Mouse (Mus musculus): ENCODE measurements around the gene C5ar2. TPM values are rescaled to one million over a fixed set of nuclear protein-coding genes. Genes with fewer than 3 reads are reported as not detected.

C5ar2 gene
- total and polyA plus RNA-seq, 3 experiments = 0.04 to 0.33 (median 0.30) TPM

GRCm38 (mm10) chr7:16192315-16192714, 51.6 kb downstream of the C5ar2 start:
- Histone ChIP-seq H3K79me2 (replicated peaks; ENCODE audit: control insufficient read depth, extremely low read depth, insufficient read depth, poor library complexity, severe bottlenecking) (no peaks in the 10 kb centered on the region), H3K4me2 (ENCODE audit: insufficient read depth, low read depth, poor library complexity, severe bottlenecking) (no peak overlapping the region), H3K4me1 (ENCODE audit: control insufficient read depth in 1 of 2, insufficient read depth in 2 of 2) (peaks cover 5 to 31% of the 10 kb centered on the region in 2 experiments), H3K9ac (ENCODE audit: insufficient read depth, low read depth) (no peak overlapping the region), H3K27ac (ENCODE audit: insufficient read depth, low read depth) (no peak overlapping the region), H3K27me3 (replicated peaks) (no peaks in the 10 kb centered on the region), H3K36me3 (replicated peaks in 1 of 2; ENCODE audit: control insufficient read depth in 1 of 2, insufficient read depth in 1 of 2, low read length in 1 of 2) (peaks cover 10 to 26% of the 10 kb centered on the region in 2 experiments), H3K4me3 (replicated peaks in 1 of 3; ENCODE audit: low read depth in 2 of 3, low read length in 2 of 3, poor library complexity in 1 of 3) (no peak overlapping the region), H3K9me3 (replicated peaks; ENCODE audit: low read length) (no peaks in the 10 kb centered on the region)
- in situ Hi-C loops (cut with MboI; ENCODE audit: low pct_ligation_motif_present, low pct_unique_long_range_greater_than_20kb, low sequenced_read_pairs) = loop anchor here (10.0 kb wide), 1 partner anchor 62 kb away; the partner anchor contains the start of gene C5ar1
- peak; percentile 81 for DNase-seq (ENCODE audit: extremely low read depth)
- dilution Hi-C loops (cut with MboI; ENCODE audit: extremely low pct_ligation_motif_present, extremely low pct_unique_long_range_greater_than_20kb, low sequenced_read_pairs) = no loop called here
- TF ChIP-seq CTCF (conservative IDR thresholded peaks at IDR 0.05 in 1 of 2, IDR thresholded peaks at IDR 0.05 in 1 of 2; ENCODE audit: low read depth in 2 of 2, low read length in 2 of 2) (peak; percentile 34 to 74; a peak in 3 of 4 replicates), ETS1 (conservative IDR thresholded peaks at IDR 0.05; ENCODE audit: low read depth, low read length) (no peak), ELF1 (IDR thresholded peaks at IDR 0.05; ENCODE audit: low read depth, low read length) (peak; percentile 44; the same call in 1 of the 2 replicates), HCFC1 (IDR thresholded peaks at IDR 0.05; ENCODE audit: low read depth, low read length) (no peak), MYC (IDR thresholded peaks at IDR 0.05; ENCODE audit: low read depth, low read length) (no peak), CHD1 (IDR thresholded peaks at IDR 0.05; ENCODE audit: low read depth, low read length) (no peak), JUND (conservative IDR thresholded peaks at IDR 0.05; ENCODE audit: low read depth, low read length) (no peak), RAD21 (IDR thresholded peaks at IDR 0.05; ENCODE audit: low read depth, low read length) (peak; percentile 61), ZKSCAN1 (IDR thresholded peaks at IDR 0.05; ENCODE audit: borderline replicate concordance, low read depth, low read length) (no peak), SMC3 (IDR thresholded peaks at IDR 0.05; ENCODE audit: low read depth, low read length) (peak; percentile 72)

GRCm38 (mm10) chr7:16187494-16187893, 56.5 kb downstream of the C5ar2 start:
- Histone ChIP-seq H3K4me3 (replicated peaks in 1 of 3; ENCODE audit: low read depth in 2 of 3, low read length in 2 of 3, poor library complexity in 1 of 3) (no peak overlapping the region), H3K4me2 (ENCODE audit: insufficient read depth, low read depth, poor library complexity, severe bottlenecking) (no peak overlapping the region), H3K27me3 (replicated peaks) (no peaks in the 10 kb centered on the region), H3K9ac (ENCODE audit: insufficient read depth, low read depth) (no peak overlapping the region), H3K36me3 (replicated peaks in 1 of 2; ENCODE audit: control insufficient read depth in 1 of 2, insufficient read depth in 1 of 2, low read length in 1 of 2) (peaks cover 4 to 12% of the 10 kb centered on the region in 2 experiments), H3K9me3 (replicated peaks; ENCODE audit: low read length) (no peaks in the 10 kb centered on the region), H3K27ac (ENCODE audit: insufficient read depth, low read depth) (no peak overlapping the region), H3K4me1 (ENCODE audit: control insufficient read depth in 1 of 2, insufficient read depth in 2 of 2) (peaks cover 0 to 4% of the 10 kb centered on the region in 2 experiments; a peak in 2 of 4 replicates), H3K79me2 (replicated peaks; ENCODE audit: control insufficient read depth, extremely low read depth, insufficient read depth, poor library complexity, severe bottlenecking) (no peaks in the 10 kb centered on the region)
- TF ChIP-seq GABPA (IDR thresholded peaks at IDR 0.05; ENCODE audit: insufficient replicate concordance, low read depth, low read length) = no peak
- no peak for TF ChIP-seq PAX5 (IDR thresholded peaks at IDR 0.05; ENCODE audit: low read length)
- no peak for DNase-seq (ENCODE audit: extremely low read depth)
- dilution Hi-C loops (cut with MboI; ENCODE audit: extremely low pct_ligation_motif_present, extremely low pct_unique_long_range_greater_than_20kb, low sequenced_read_pairs) = no loop called here
- in situ Hi-C loops (cut with MboI; ENCODE audit: low pct_ligation_motif_present, low pct_unique_long_range_greater_than_20kb, low sequenced_read_pairs) = no loop called here

Other genes starting within 250 kb of the C5ar2 start
- gene Bicra, start 196.2 kb downstream of the C5ar2 start, total RNA-seq (2012; rRNA removed) = 1.9 and 2.2 TPM in 2 replicates
- 0.31 and 0.32 TPM in 2 replicates for gene Bicra, start 196.2 kb downstream of the C5ar2 start, total RNA-seq (2014; rRNA removed)
- gene Bicra, start 196.2 kb downstream of the C5ar2 start, polyA plus RNA-seq (2012; ENCODE audit: insufficient read length, low read depth) = 9.8 and 10.2 TPM in 2 replicates
- gene Zfp541, start 182.3 kb downstream of the C5ar2 start, total RNA-seq (2012; rRNA removed) = 0.08 TPM in 1 of 2 replicates, not detected in the other
- 0.12 TPM in 1 of 2 replicates, not detected in the other for gene Zfp541, start 182.3 kb downstream of the C5ar2 start, total RNA-seq (2014; rRNA removed)
- 0.05 TPM in 1 of 2 replicates, not detected in the other for gene Zfp541, start 182.3 kb downstream of the C5ar2 start, polyA plus RNA-seq (2012; ENCODE audit: insufficient read length, low read depth)
- 80.0 and 84.8 TPM in 2 replicates for gene Napa, start 145.7 kb downstream of the C5ar2 start, total RNA-seq (2012; rRNA removed)
- 97.5 and 106 TPM in 2 replicates for gene Napa, start 145.7 kb downstream of the C5ar2 start, total RNA-seq (2014; rRNA removed)
- 111 and 112 TPM in 2 replicates for gene Napa, start 145.7 kb downstream of the C5ar2 start, polyA plus RNA-seq (2012; ENCODE audit: insufficient read length, low read depth)
- 17.5 and 19.1 TPM in 2 replicates for gene Kptn, start 124.3 kb downstream of the C5ar2 start, total RNA-seq (2012; rRNA removed)
- 25.4 and 25.8 TPM in 2 replicates for gene Kptn, start 124.3 kb downstream of the C5ar2 start, total RNA-seq (2014; rRNA removed)
- gene Kptn, start 124.3 kb downstream of the C5ar2 start, polyA plus RNA-seq (2012; ENCODE audit: insufficient read length, low read depth) = 14.2 and 14.5 TPM in 2 replicates
- 0.04 TPM in 2 replicates for gene Slc8a2, start 114.3 kb downstream of the C5ar2 start, total RNA-seq (2012; rRNA removed)
- gene Slc8a2, start 114.3 kb downstream of the C5ar2 start, total RNA-seq (2014; rRNA removed) = not detected in 2 replicates
- 0.08 and 0.10 TPM in 2 replicates for gene Slc8a2, start 114.3 kb downstream of the C5ar2 start, polyA plus RNA-seq (2012; ENCODE audit: insufficient read length, low read depth)
- gene Meis3, start 69.1 kb downstream of the C5ar2 start, total RNA-seq (2012; rRNA removed) = 9.4 and 10.2 TPM in 2 replicates
- 7.1 and 7.9 TPM in 2 replicates for gene Meis3, start 69.1 kb downstream of the C5ar2 start, total RNA-seq (2014; rRNA removed)
- gene Meis3, start 69.1 kb downstream of the C5ar2 start, polyA plus RNA-seq (2012; ENCODE audit: insufficient read length, low read depth) = 10.1 and 11.8 TPM in 2 replicates
- 14.8 and 18.0 TPM in 2 replicates for gene Dhx34, start 22.1 kb downstream of the C5ar2 start, total RNA-seq (2012; rRNA removed)
- 6.9 and 8.8 TPM in 2 replicates for gene Dhx34, start 22.1 kb downstream of the C5ar2 start, total RNA-seq (2014; rRNA removed)
- gene Dhx34, start 22.1 kb downstream of the C5ar2 start, polyA plus RNA-seq (2012; ENCODE audit: insufficient read length, low read depth) = 11.8 and 15.2 TPM in 2 replicates
- gene C5ar1, start 15.4 kb upstream of the C5ar2 start, total RNA-seq (2012; rRNA removed) = not detected in 2 replicates
- gene C5ar1, start 15.4 kb upstream of the C5ar2 start, total RNA-seq (2014; rRNA removed) = not detected in 2 replicates
- gene C5ar1, start 15.4 kb upstream of the C5ar2 start, polyA plus RNA-seq (2012; ENCODE audit: insufficient read length, low read depth) = not detected in 2 replicates
- gene Inafm1, start 29.5 kb upstream of the C5ar2 start, total RNA-seq (2012; rRNA removed) = 5.6 and 7.4 TPM in 2 replicates
- 1.1 and 1.5 TPM in 2 replicates for gene Inafm1, start 29.5 kb upstream of the C5ar2 start, total RNA-seq (2014; rRNA removed)
- 9.3 and 9.5 TPM in 2 replicates for gene Inafm1, start 29.5 kb upstream of the C5ar2 start, polyA plus RNA-seq (2012; ENCODE audit: insufficient read length, low read depth)
- 47.6 and 53.3 TPM in 2 replicates for gene Ccdc9, start 42.6 kb upstream of the C5ar2 start, total RNA-seq (2012; rRNA removed)
- gene Ccdc9, start 42.6 kb upstream of the C5ar2 start, total RNA-seq (2014; rRNA removed) = 32.0 and 37.5 TPM in 2 replicates
- gene Ccdc9, start 42.6 kb upstream of the C5ar2 start, polyA plus RNA-seq (2012; ENCODE audit: insufficient read length, low read depth) = 81.0 and 94.2 TPM in 2 replicates
- 33.2 and 61.7 TPM in 2 replicates for gene Bbc3, start 64.2 kb upstream of the C5ar2 start, total RNA-seq (2012; rRNA removed)
- 23.2 and 25.4 TPM in 2 replicates for gene Bbc3, start 64.2 kb upstream of the C5ar2 start, total RNA-seq (2014; rRNA removed)
- 22.2 and 23.3 TPM in 2 replicates for gene Bbc3, start 64.2 kb upstream of the C5ar2 start, polyA plus RNA-seq (2012; ENCODE audit: insufficient read length, low read depth)
- 146 and 181 TPM in 2 replicates for gene Sae1, start 143.7 kb upstream of the C5ar2 start, total RNA-seq (2012; rRNA removed)
- 160 and 170 TPM in 2 replicates for gene Sae1, start 143.7 kb upstream of the C5ar2 start, total RNA-seq (2014; rRNA removed)
- 271 and 298 TPM in 2 replicates for gene Sae1, start 143.7 kb upstream of the C5ar2 start, polyA plus RNA-seq (2012; ENCODE audit: insufficient read length, low read depth)
- 26.8 and 30.4 TPM in 2 replicates for gene Zc3h4, start 156.8 kb upstream of the C5ar2 start, total RNA-seq (2012; rRNA removed)
- 9.0 and 10.0 TPM in 2 replicates for gene Zc3h4, start 156.8 kb upstream of the C5ar2 start, total RNA-seq (2014; rRNA removed)
- gene Zc3h4, start 156.8 kb upstream of the C5ar2 start, polyA plus RNA-seq (2012; ENCODE audit: insufficient read length, low read depth) = 34.0 and 44.2 TPM in 2 replicates
- 89.1 and 97.8 TPM in 2 replicates for gene Tmem160, start 208.6 kb upstream of the C5ar2 start, total RNA-seq (2012; rRNA removed)
- 28.8 and 30.9 TPM in 2 replicates for gene Tmem160, start 208.6 kb upstream of the C5ar2 start, total RNA-seq (2014; rRNA removed)
- 48.9 and 54.4 TPM in 2 replicates for gene Tmem160, start 208.6 kb upstream of the C5ar2 start, polyA plus RNA-seq (2012; ENCODE audit: insufficient read length, low read depth)
- 0.08 and 0.17 TPM in 2 replicates for gene Npas1, start 233.6 kb upstream of the C5ar2 start, total RNA-seq (2012; rRNA removed)
- gene Npas1, start 233.6 kb upstream of the C5ar2 start, total RNA-seq (2014; rRNA removed) = not detected in 2 replicates
- gene Npas1, start 233.6 kb upstream of the C5ar2 start, polyA plus RNA-seq (2012; ENCODE audit: insufficient read length, low read depth) = 0.56 and 0.61 TPM in 2 replicates